Mouse (Mus musculus) midbrain, embryonic 14.5 days (tissue): ENCODE data around the gene Kirrel3. TPM values are rescaled to one million over a fixed set of nuclear protein-coding genes. Genes with fewer than 3 reads are reported as not detected.

Experiments
- ATAC-seq: fragments of 200-750 bp; cut with Nextera tagmentation; 2 replicates; pipeline ENCODE4 v1.8.0; 2017; ENCODE audit warnings: moderate number of reproducible peaks, moderate library complexity; ENCODE audit not compliant: low FRiP score, low TSS enrichment
- DNase-seq: peaks from one replicate; pipeline ENCODE4 v3.0.0-alpha.2; 2015
- H3K27ac ChIP-seq: fragments of 300-500 bp; sonication (generic); replicated peaks from 2 replicates; pipeline ENCODE4 v1.5.1; 2014; ENCODE audit warnings: mild to moderate bottlenecking, low read depth, low read length, moderate library complexity
- H3K27me3 ChIP-seq: fragments of 300-500 bp; sonication (generic); 2 replicates; pipeline ENCODE4 v1.6.1; 2014; ENCODE audit warnings: low read length, control low read depth, mixed read lengths; ENCODE audit not compliant: control insufficient read depth, insufficient read depth
- H3K36me3 ChIP-seq: fragments of 300-500 bp; sonication (generic); 2 replicates; pipeline ENCODE4 v1.6.1; 2014; ENCODE audit warnings: low read length, control low read depth; ENCODE audit not compliant: control insufficient read depth, insufficient read depth
- H3K4me1 ChIP-seq: fragments of 300-500 bp; sonication (generic); 2 replicates; pipeline ENCODE4 v1.6.1; 2014; ENCODE audit warnings: mild to moderate bottlenecking, antibody characterized with exemption, low read length, control low read depth; ENCODE audit not compliant: control insufficient read depth, insufficient read depth
- H3K4me2 ChIP-seq: fragments of 300-500 bp; sonication (generic); 2 replicates; pipeline ENCODE4 v1.6.1; 2014; ENCODE audit warnings: mild to moderate bottlenecking, low read length, moderate library complexity
- H3K4me3 ChIP-seq: fragments of 300-500 bp; sonication (generic); replicated peaks from 2 replicates; pipeline ENCODE4 v1.5.1; 2014; ENCODE audit warnings: low read depth, low read length
- H3K9ac ChIP-seq: fragments of 300-500 bp; sonication (generic); replicated peaks from 2 replicates; pipeline ENCODE4 v1.6.1; 2014; ENCODE audit warnings: mild to moderate bottlenecking, low read length, moderate library complexity
- H3K9me3 ChIP-seq: fragments of 300-500 bp; sonication (generic); 2 replicates; pipeline ENCODE4 v1.6.1; 2016; ENCODE audit warnings: low read length, control low read depth, mixed read lengths; ENCODE audit not compliant: control insufficient read depth
- WGBS: fragments of 180-500 bp; shearing (Covaris S2); extraction: QIAGEN DNeasy Blood & Tissue Kit; methylation state at CpG from one replicate; pipeline ENCODE4 v1.1.7; 2014; 5-methylcytosine and 5-hydroxymethylcytosine counted together
- polyA plus RNA-seq: library from polyadenylated mRNA; unstranded; fragments of >200 nt; fragmentation: Nextera tagmentation; extraction: Ambion mirVana; gene quantifications from 2 replicates; pipeline ENCODE4 v1.2.1, GENCODE M21; 2014

The Kirrel3 gene
- polyA plus RNA-seq, 1 experiment from 2014 or later, result 34.2 TPM

- peak overlapping the region; percentile 66 for H3K9ac ChIP-seq
- peaks cover 16% of the 10 kb centered on the region; the same call in 1 of the 2 replicates for H3K4me1 ChIP-seq
- H3K4me3 ChIP-seq, result peak overlapping the region; percentile 67
- DNase-seq (peak; percentile 52), ATAC-seq (no peak)
- H3K9me3 ChIP-seq, result no peaks in the 10 kb centered on the region
- no peaks in the 10 kb centered on the region for H3K36me3 ChIP-seq
- H3K27ac ChIP-seq, result peak overlapping the region; percentile 68; the same call in 1 of the 2 replicates
- peak overlapping the region; percentile 79 for H3K4me2 ChIP-seq
- H3K27me3 ChIP-seq, result peaks cover 9% of the 10 kb centered on the region; the same call in 1 of the 2 replicates
- under 1% methylated on average over 13 of the region's 13 CpGs for WGBS
Observed at GRCm38 (mm10) chr9:34489316-34489710, 3.6 kb downstream of the Kirrel3 start.

- H3K36me3 ChIP-seq, result no peaks in the 10 kb centered on the region
- H3K9ac ChIP-seq, result peak overlapping the region; percentile 66
- peaks cover 16% of the 10 kb centered on the region; the same call in 1 of the 2 replicates for H3K4me1 ChIP-seq
- DNase-seq (no peak), ATAC-seq (no peak)
- no peaks in the 10 kb centered on the region for H3K9me3 ChIP-seq
- WGBS, result 19% methylated on average over 5 of the region's 5 CpGs
- H3K4me2 ChIP-seq, result peak overlapping the region; percentile 79
- peak overlapping the region; percentile 67 for H3K4me3 ChIP-seq
- H3K27ac ChIP-seq, result no peak overlapping the region
- peaks cover 9% of the 10 kb centered on the region; the same call in 1 of the 2 replicates for H3K27me3 ChIP-seq
Observed at GRCm38 (mm10) chr9:34489760-34490159, 4.1 kb downstream of the Kirrel3 start.

GRCm38 (mm10) chr9:34492121-34492520, 6.4 kb downstream of the Kirrel3 start:
- peaks cover 9% of the 10 kb centered on the region; the same call in 1 of the 2 replicates for H3K27me3 ChIP-seq

GRCm38 (mm10) chr9:34493571-34493970, 7.9 kb downstream of the Kirrel3 start:
- peaks cover 15% of the 10 kb centered on the region for H3K27me3 ChIP-seq
- no peaks in the 10 kb centered on the region for H3K9me3 ChIP-seq
- peaks cover 5% of the 10 kb centered on the region; the same call in 1 of the 2 replicates for H3K4me1 ChIP-seq
- H3K4me2 ChIP-seq, result no peak overlapping the region
- no peak overlapping the region for H3K27ac ChIP-seq
- ATAC-seq (no peak), DNase-seq (no peak)
- H3K36me3 ChIP-seq, result no peaks in the 10 kb centered on the region
- WGBS, result 11% methylated on average over 2 of the region's 2 CpGs
- no peak overlapping the region for H3K4me3 ChIP-seq
- no peak overlapping the region for H3K9ac ChIP-seq

More at GRCm38 (mm10) chr9:34492121-34492520, 6.4 kb downstream of the Kirrel3 start:
- DNase-seq (no peak), ATAC-seq (no peak)
- 51% methylated on average over 3 of the region's 3 CpGs for WGBS
- Histone ChIP-seq H3K9me3 (no peaks in the 10 kb centered on the region), H3K4me2 (peak overlapping the region; percentile 79), H3K27ac (no peak overlapping the region), H3K4me3 (no peak overlapping the region), H3K36me3 (no peaks in the 10 kb centered on the region), H3K4me1 (peaks cover 5% of the 10 kb centered on the region; the same call in 1 of the 2 replicates), H3K9ac (no peak overlapping the region)

DNA sequence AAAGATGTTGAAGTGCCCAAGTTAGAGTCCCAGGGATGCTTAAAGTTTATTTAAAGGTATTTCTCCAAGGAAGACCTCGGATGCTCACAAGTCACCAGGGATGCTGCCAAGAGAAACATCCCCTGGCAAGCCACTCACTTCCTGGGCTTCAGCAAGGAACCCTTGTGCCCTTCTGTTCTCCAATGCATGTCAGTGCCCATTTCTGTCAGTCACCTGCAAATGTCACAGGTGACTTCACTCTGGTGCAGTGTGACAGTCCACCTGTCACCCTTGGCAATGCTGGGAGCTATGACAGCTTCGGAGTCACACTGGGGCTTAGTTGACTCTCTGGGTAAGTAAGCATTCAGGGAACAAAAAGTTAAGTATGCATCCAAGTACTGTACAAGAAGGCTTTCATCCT, 12.4 kb downstream of the Kirrel3 start:
- no peak for ATAC-seq

GRCm38 (mm10) chr9:34498651-34499050, 13.0 kb downstream of the Kirrel3 start:
- Histone ChIP-seq H3K9ac (no peak overlapping the region), H3K9me3 (no peaks in the 10 kb centered on the region), H3K27ac (no peak overlapping the region), H3K4me3 (no peak overlapping the region), H3K4me2 (no peak overlapping the region), H3K36me3 (no peaks in the 10 kb centered on the region), H3K27me3 (peaks cover 5% of the 10 kb centered on the region), H3K4me1 (no peaks in the 10 kb centered on the region)
- DNase-seq (peak; percentile 92), ATAC-seq (peak; percentile 67)
- WGBS, result 5% methylated on average over 5 of the region's 5 CpGs

More for the DNA sequence above, 12.4 kb downstream of the Kirrel3 start:
- Histone ChIP-seq H3K36me3 (no peaks in the 10 kb centered on the region), H3K4me1 (no peaks in the 10 kb centered on the region), H3K9me3 (no peaks in the 10 kb centered on the region), H3K9ac (no peak overlapping the region), H3K27me3 (peaks cover 5% of the 10 kb centered on the region), H3K4me3 (no peak overlapping the region), H3K27ac (no peak overlapping the region), H3K4me2 (no peak overlapping the region)
- 90% methylated on average over 2 of the region's 2 CpGs for WGBS
- no peak for DNase-seq

GRCm38 (mm10) chr9:34507164-34507563, 21.5 kb downstream of the Kirrel3 start:
- peak; percentile 61 for DNase-seq

DNA sequence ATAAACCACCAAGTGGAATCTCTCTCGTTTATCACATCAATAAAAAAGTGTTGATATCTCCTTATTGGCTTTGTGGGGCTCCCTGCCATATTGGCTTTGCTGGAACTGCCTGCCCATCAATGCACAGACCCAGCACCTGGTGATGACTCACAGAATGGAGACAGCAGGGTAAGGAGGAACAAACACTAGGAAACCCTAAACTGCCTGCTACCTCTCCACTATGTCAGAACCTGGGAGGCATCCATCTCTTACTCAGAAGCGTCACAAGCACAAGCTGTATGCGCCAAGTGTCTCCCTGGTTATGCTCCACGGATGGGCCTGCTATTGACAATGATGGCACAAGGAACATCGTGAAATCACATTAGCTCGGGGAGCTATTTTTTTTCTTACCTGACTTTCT, 33.2 kb downstream of the Kirrel3 start:
- WGBS, result 88% methylated on average over 6 of the region's 6 CpGs
- no peak overlapping the region for H3K9ac ChIP-seq
- H3K4me2 ChIP-seq, result no peak overlapping the region
- DNase-seq (no peak), ATAC-seq (no peak)
- H3K4me3 ChIP-seq, result no peak overlapping the region
- H3K27ac ChIP-seq, result no peak overlapping the region
- H3K27me3 ChIP-seq, result no peaks in the 10 kb centered on the region
- no peaks in the 10 kb centered on the region for H3K4me1 ChIP-seq
- H3K36me3 ChIP-seq, result no peaks in the 10 kb centered on the region
- H3K9me3 ChIP-seq, result no peaks in the 10 kb centered on the region

More at GRCm38 (mm10) chr9:34507164-34507563, 21.5 kb downstream of the Kirrel3 start:
- no peak overlapping the region for H3K4me2 ChIP-seq
- H3K9ac ChIP-seq, result no peak overlapping the region
- 48% methylated on average over 2 of the region's 2 CpGs for WGBS
- peak; percentile 78 for ATAC-seq
- peaks cover 14% of the 10 kb centered on the region; the same call in 1 of the 2 replicates for H3K4me1 ChIP-seq
- no peaks in the 10 kb centered on the region for H3K36me3 ChIP-seq
- no peak overlapping the region for H3K4me3 ChIP-seq
- no peaks in the 10 kb centered on the region for H3K9me3 ChIP-seq
- H3K27me3 ChIP-seq, result no peaks in the 10 kb centered on the region
- 0 out of 2 replicates have a peak overlapping the region, but pooled peaks have one; percentile 37 for H3K27ac ChIP-seq

DNA sequence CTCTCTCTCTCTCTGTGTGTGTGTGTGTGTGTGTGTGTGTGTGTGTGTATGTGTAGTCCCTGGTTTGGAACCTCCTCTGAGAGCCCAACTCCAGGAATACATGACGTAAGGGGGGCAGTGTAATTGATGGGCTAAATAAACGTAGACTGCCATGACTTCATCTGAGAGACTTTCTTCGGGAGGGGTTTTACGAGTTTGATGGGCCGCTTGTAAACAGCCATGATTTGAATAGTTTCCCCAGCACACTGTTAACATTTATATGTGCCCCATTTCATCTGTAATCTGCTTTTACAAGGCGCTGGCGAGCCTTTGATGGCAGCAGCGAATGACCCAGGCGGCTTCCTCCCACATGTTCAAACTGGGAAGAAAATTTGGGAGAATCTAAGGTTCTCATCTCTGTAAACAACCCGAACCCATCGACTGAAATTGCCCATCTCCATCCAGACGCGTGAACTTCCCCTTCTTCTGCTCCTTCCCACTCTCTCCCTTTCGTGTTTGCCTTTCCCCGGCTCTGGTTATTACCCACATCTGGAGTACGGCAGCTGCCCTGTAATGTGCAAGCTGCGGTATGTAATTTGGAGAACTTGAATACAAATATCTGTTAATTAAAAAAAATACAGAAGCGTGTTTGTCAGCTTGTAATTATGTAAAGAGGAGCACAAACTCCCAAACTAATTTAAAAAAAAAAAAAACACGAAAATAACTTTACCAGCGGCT, 34.7 kb downstream of the Kirrel3 start:
- H3K4me1 ChIP-seq, result no peaks in the 10 kb centered on the region
- H3K27me3 ChIP-seq, result no peaks in the 10 kb centered on the region
- H3K27ac ChIP-seq, result no peak overlapping the region
- no peak overlapping the region for H3K4me2 ChIP-seq
- no peaks in the 10 kb centered on the region for H3K36me3 ChIP-seq
- no peak for ATAC-seq
- DNase-seq, result no peak
- no peaks in the 10 kb centered on the region for H3K9me3 ChIP-seq
- 86% methylated on average over 20 of the region's 20 CpGs for WGBS
- no peak overlapping the region for H3K9ac ChIP-seq
- H3K4me3 ChIP-seq, result no peak overlapping the region
